Mouse (Mus musculus) left cerebral cortex, postnatal 10 days (tissue): Measurements from ENCODE around the gene Numb. TPM values are rescaled to one million over a fixed set of nuclear protein-coding genes. Genes with fewer than 3 reads are reported as not detected.

Experiments
- DNase-seq, 2 experiments: peaks; one replicate each; pipeline ENCODE4 v3.0.0; 2021 to 2022; ENCODE audit warnings: low spot score in 2 of 2, mixed read lengths in 1 of 2; ENCODE audit errors: extremely low spot score in 1 of 2
- intact Hi-C: fragments of 180-260 bp; cut with DNase I; formaldehyde crosslinking; loops from one replicate; pipeline ENCODE4 v1.15.1; 2025
- total RNA-seq, 2 experiments: library from RNA; stranded (reverse); gene quantifications; 2 replicates each; pipeline ENCODE4 v1.2.3; 2021

The Numb gene
- total RNA-seq, 2 experiments from 2014 or later, result 30.6 to 32.3 TPM

GRCm38 (mm10) chr12:83798313-83798712, 123.4 kb downstream of the Numb start:
- intact Hi-C loops, result no loop called here
- DNase-seq, result no peak

- no peak for DNase-seq
- intact Hi-C loops, result no loop called here
Measured at GRCm38 (mm10) chr12:83795586-83795985, 126.1 kb downstream of the Numb start.

- intact Hi-C loops, result no loop called here
- no peak for DNase-seq
Measured at GRCm38 (mm10) chr12:83795051-83795450, 126.7 kb downstream of the Numb start.

- no peak for DNase-seq
- intact Hi-C loops, result no loop called here
Measured at GRCm38 (mm10) chr12:83792706-83793410, 128.9 kb downstream of the Numb start.

- no peak for DNase-seq
- intact Hi-C loops, result no loop called here
Measured at GRCm38 (mm10) chr12:83791737-83792136, 130.0 kb downstream of the Numb start.

- DNase-seq, result no peak
- intact Hi-C loops, result no loop called here
Measured at GRCm38 (mm10) chr12:83790749-83791148, 131.0 kb downstream of the Numb start.

- intact Hi-C loops, result no loop called here
- no peak for DNase-seq
Measured at GRCm38 (mm10) chr12:83789781-83790140, 132.0 kb downstream of the Numb start.

GRCm38 (mm10) chr12:83789051-83789780, 132.5 kb downstream of the Numb start:
- intact Hi-C loops, result no loop called here
- no peak for DNase-seq

GRCm38 (mm10) chr12:83785305-83785704, 136.4 kb downstream of the Numb start:
- intact Hi-C loops, result no loop called here

GRCm38 (mm10) chr12:83782669-83783068, 139.1 kb downstream of the Numb start:
- DNase-seq, result no peak
- intact Hi-C loops, result no loop called here

More at GRCm38 (mm10) chr12:83785305-83785704, 136.4 kb downstream of the Numb start:
- no peak for DNase-seq

GRCm38 (mm10) chr12:83781640-83782278, 140.0 kb downstream of the Numb start:
- DNase-seq, result no peak

GRCm38 (mm10) chr12:83781204-83781603, 140.5 kb downstream of the Numb start:
- DNase-seq, result no peak
- intact Hi-C loops, result no loop called here

More at GRCm38 (mm10) chr12:83781640-83782278, 140.0 kb downstream of the Numb start:
- intact Hi-C loops, result no loop called here

GRCm38 (mm10) chr12:83780181-83780580, 141.6 kb downstream of the Numb start:
- intact Hi-C loops, result no loop called here
- DNase-seq, result no peak

- DNase-seq, result no peak
- intact Hi-C loops, result no loop called here
Measured at GRCm38 (mm10) chr12:83776766-83777165, 145.0 kb downstream of the Numb start.

GRCm38 (mm10) chr12:83775621-83776020, 146.1 kb downstream of the Numb start:
- no peak for DNase-seq
- intact Hi-C loops, result no loop called here

GRCm38 (mm10) chr12:83770418-83771256, 151.1 kb downstream of the Numb start:
- DNase-seq, result peak in 1 of 2 experiments; percentile 74
- intact Hi-C loops, result loop anchor here (2.0 kb wide), 1 partner anchor 58 kb away; no protein-coding TSS in a partner anchor

- DNase-seq, result no peak
- intact Hi-C loops, result no loop called here
Measured at GRCm38 (mm10) chr12:83768235-83768899, 153.4 kb downstream of the Numb start.

GRCm38 (mm10) chr12:83767833-83768232, 153.9 kb downstream of the Numb start:
- no peak for DNase-seq
- intact Hi-C loops, result no loop called here
